8 mouse cellular contexts compared by ENCODE assay signal in genomic region chr16:55894536-55894892, GRCm38 (mm10). TPM values are rescaled to one million over a fixed set of nuclear protein-coding genes. Genes with fewer than 3 reads are reported as not detected.
DNase-seq lines count a peak whose midpoint lies in the region; ATAC-seq and TF ChIP-seq lines count a peak whose summit lies in the region.

No protein-coding gene starts in this region.

- peaks cover 9 to 14% of the 10 kb centered on the region in 2 experiments for H3K4me1 ChIP-seq in heart, embryonic 14.5 days (ENCODE audit: control insufficient read depth in 2 of 2, insufficient read depth in 2 of 2, low read length in 2 of 2)
- H3K4me1 ChIP-seq in ES-E14 (ENCODE audit: control insufficient read depth in 2 of 2, insufficient read depth in 2 of 2, low read length in 2 of 2, poor library complexity in 1 of 2): peaks cover 5 to 7% of the 10 kb centered on the region in 2 experiments; a peak in 2 of 4 replicates
- peaks cover 3% of the 10 kb centered on the region; the same call in 1 of the 2 replicates for H3K4me1 ChIP-seq in embryonic facial prominence, embryonic 12.5 days
- H3K4me1 ChIP-seq in stomach, embryonic 16.5 days (ENCODE audit: control insufficient read depth, insufficient read depth, low read length): peaks cover 20% of the 10 kb centered on the region

- 0% methylated on average over 4 of the region's 4 CpGs for WGBS in heart, embryonic 14.5 days
- WGBS in embryonic facial prominence, embryonic 12.5 days: 1% methylated on average over 4 of the region's 4 CpGs
- WGBS in stomach, embryonic 16.5 days: 3% methylated on average over 4 of the region's 4 CpGs

- intact Hi-C loops in left cerebral cortex, postnatal 25 days (cut with DNase I): no loop called here

- no peaks in the 10 kb centered on the region for H3K9me3 ChIP-seq in heart, embryonic 14.5 days (ENCODE audit: control insufficient read depth, low read length)
- H3K9me3 ChIP-seq in ES-E14 (ENCODE audit: control insufficient read depth, insufficient read depth, low read depth, low read length): no peaks in the 10 kb centered on the region
- no peaks in the 10 kb centered on the region for H3K9me3 ChIP-seq in embryonic facial prominence, embryonic 12.5 days
- no peaks in the 10 kb centered on the region for H3K9me3 ChIP-seq in stomach, embryonic 16.5 days (replicated peaks; ENCODE audit: control insufficient read depth, low read length)

- ATAC-seq in heart, embryonic 14.5 days (ENCODE audit: insufficient number of reproducible peaks, insufficient read depth, low FRiP score, low read depth): no peak
- no peak for ATAC-seq in embryonic facial prominence, embryonic 12.5 days (ENCODE audit: insufficient number of reproducible peaks, insufficient read depth, low FRiP score, low TSS enrichment)
- 0 out of 2 replicates have a peak, but pooled peaks have one; percentile 0 for ATAC-seq in stomach, embryonic 16.5 days (ENCODE audit: insufficient read depth, low FRiP score)

- H3K27ac ChIP-seq in heart, embryonic 14.5 days (replicated peaks in 1 of 2; ENCODE audit: control insufficient read depth in 1 of 2, insufficient read depth in 1 of 2, low read depth in 2 of 2, low read length in 2 of 2): peak overlapping the region in 1 of 2 experiments; percentile 73; a peak in 2 of 4 replicates
- no peak overlapping the region for H3K27ac ChIP-seq in ES-E14 (ENCODE audit: insufficient read depth, low read depth, low read length, poor library complexity, severe bottlenecking)
- peak overlapping the region; percentile 36; the same call in 1 of the 2 replicates for H3K27ac ChIP-seq in embryonic facial prominence, embryonic 12.5 days
- H3K27ac ChIP-seq in stomach, embryonic 16.5 days (ENCODE audit: low read length): peak overlapping the region; percentile 76; the same call in 1 of the 2 replicates

- H3K9ac ChIP-seq in heart, embryonic 14.5 days (ENCODE audit: low read length): peak overlapping the region; percentile 78
- peak overlapping the region; percentile 44 for H3K9ac ChIP-seq in ES-E14 (ENCODE audit: insufficient read depth, low read depth, low read length, poor library complexity, severe bottlenecking)
- peak overlapping the region; percentile 64 for H3K9ac ChIP-seq in embryonic facial prominence, embryonic 12.5 days
- H3K9ac ChIP-seq in stomach, embryonic 16.5 days (ENCODE audit: low read length): peak overlapping the region; percentile 79

- H3K4me3 ChIP-seq in heart, embryonic 14.5 days (ENCODE audit: control insufficient read depth in 1 of 2, insufficient read depth in 1 of 2, low read depth in 1 of 2, low read length in 2 of 2): peak overlapping the region; percentile 78 to 81
- H3K4me3 ChIP-seq in ES-E14 (ENCODE audit: insufficient read depth in 1 of 2, low read depth in 1 of 2, low read length in 2 of 2, poor library complexity in 1 of 2, severe bottlenecking in 1 of 2): peak overlapping the region; percentile 84 to 98
- H3K4me3 ChIP-seq in embryonic facial prominence, embryonic 12.5 days: peak overlapping the region; percentile 58
- H3K4me3 ChIP-seq in stomach, embryonic 16.5 days (replicated peaks; ENCODE audit: low read length): peak overlapping the region; percentile 83

- no peaks in the 10 kb centered on the region for H3K27me3 ChIP-seq in heart, embryonic 14.5 days (ENCODE audit: control insufficient read depth, insufficient read depth, low read length)
- no peaks in the 10 kb centered on the region for H3K27me3 ChIP-seq in embryonic facial prominence, embryonic 12.5 days
- no peaks in the 10 kb centered on the region for H3K27me3 ChIP-seq in stomach, embryonic 16.5 days (ENCODE audit: control insufficient read depth, insufficient read depth, low read length)

- H3K4me2 ChIP-seq in heart, embryonic 14.5 days (ENCODE audit: low read length): peak overlapping the region; percentile 93
- H3K4me2 ChIP-seq in embryonic facial prominence, embryonic 12.5 days (replicated peaks): peak overlapping the region; percentile 83
- peak overlapping the region; percentile 82 for H3K4me2 ChIP-seq in stomach, embryonic 16.5 days (ENCODE audit: low read depth, low read length)

- in situ Hi-C loops in ES-E14 (cut with MboI; ENCODE audit: low sequenced_read_pairs in 2 of 2, unreplicated experiment in 2 of 2): no loop called here

- DNase-seq in heart, postnatal 4 days: no peak
- no peak for DNase-seq in ES-E14 (ENCODE audit: low read depth, low spot score)
- peak; percentile 33 for DNase-seq in kidney, adult 9 months
- DNase-seq in lung, postnatal 25 days (ENCODE audit: low spot score): peak; percentile 45
- no peak for DNase-seq in left cerebral cortex, postnatal 25 days (ENCODE audit: low spot score in 2 of 2)

- H3K36me3 ChIP-seq in heart, embryonic 14.5 days (ENCODE audit: control insufficient read depth, insufficient read depth, low read length): no peaks in the 10 kb centered on the region
- peaks cover 3% of the 10 kb centered on the region; the same call in 1 of the 2 replicates for H3K36me3 ChIP-seq in ES-E14 (ENCODE audit: control insufficient read depth, insufficient read depth, low read length, poor library complexity, severe bottlenecking)
- peaks cover 3% of the 10 kb centered on the region; the same call in 1 of the 2 replicates for H3K36me3 ChIP-seq in embryonic facial prominence, embryonic 12.5 days
- H3K36me3 ChIP-seq in stomach, embryonic 16.5 days (ENCODE audit: control insufficient read depth, insufficient read depth, low read length): no peaks in the 10 kb centered on the region

TF ChIP-seq in ES-E14, 5 proteins besides CTCF, POLR2A, EP300 and RAD21:
- no peak for TF ChIP-seq MAFK (IDR thresholded peaks at IDR 0.05; ENCODE audit: insufficient read depth, low read depth, low read length)
- TF ChIP-seq CHD2 (IDR thresholded peaks at IDR 0.05; ENCODE audit: low read depth, low read length): no peak
- TF ChIP-seq ZNF384 (IDR thresholded peaks at IDR 0.05; ENCODE audit: low read depth, low read length): no peak
- TF ChIP-seq HCFC1 (IDR thresholded peaks at IDR 0.05; ENCODE audit: borderline replicate concordance, insufficient read depth, low read length): no peak
- TF ChIP-seq ZC3H11A (IDR thresholded peaks at IDR 0.05; ENCODE audit: borderline replicate concordance, low read depth, low read length): no peak

RNA-seq across cellular contexts. Expression of gene Nxpe3, which starts 0.6 kb away (rescaled TPM):
- 0.50 and 0.72 TPM in 2 replicates for polyA plus RNA-seq in heart, embryonic 14.5 days (2014; fragmentation: Nextera tagmentation; extraction: Ambion mirVana)
- under 1 TPM; 0.50 to 0.55 TPM for total RNA-seq in heart, postnatal 4 days (2021)
- 1.1 and 1.7 TPM in 2 replicates for total RNA-seq in ES-E14 (2012; rRNA removed)
- 0.83 and 1.2 TPM in 2 replicates for polyA plus RNA-seq in embryonic facial prominence, embryonic 12.5 days (2016; fragmentation: Nextera tagmentation; extraction: Ambion mirVana)
- polyA plus RNA-seq in stomach, embryonic 16.5 days (2015; fragmentation: Nextera tagmentation; extraction: Ambion mirVana): 0.65 and 0.85 TPM in 2 replicates
- 1 to 10 TPM; 8.9 to 9.4 TPM for total RNA-seq in left cerebral cortex, postnatal 25 days (2021)

RNA-seq across cellular contexts. Expression of gene Cep97, which starts 40.1 kb away (rescaled TPM):
- polyA plus RNA-seq in heart, embryonic 14.5 days (2014; fragmentation: Nextera tagmentation; extraction: Ambion mirVana): 10.0 and 11.8 TPM in 2 replicates
- 1 to 10 TPM; 4.7 to 6.3 TPM for total RNA-seq in heart, postnatal 4 days (2021)
- total RNA-seq in ES-E14 (2012; rRNA removed): 12.5 and 14.9 TPM in 2 replicates
- 13.3 and 16.3 TPM in 2 replicates for polyA plus RNA-seq in embryonic facial prominence, embryonic 12.5 days (2016; fragmentation: Nextera tagmentation; extraction: Ambion mirVana)
- 6.8 TPM in 2 replicates for polyA plus RNA-seq in stomach, embryonic 16.5 days (2015; fragmentation: Nextera tagmentation; extraction: Ambion mirVana)
- 10 to 100 TPM; 13.7 to 14.2 TPM for total RNA-seq in left cerebral cortex, postnatal 25 days (2021)

RNA-seq across cellular contexts. Expression of gene Nfkbiz, which starts 55.8 kb away (rescaled TPM):
- polyA plus RNA-seq in heart, embryonic 14.5 days (2014; fragmentation: Nextera tagmentation; extraction: Ambion mirVana): 2.7 and 3.1 TPM in 2 replicates
- 1 to 10 TPM; 3.8 to 3.9 TPM for total RNA-seq in heart, postnatal 4 days (2021)
- 3.2 and 3.6 TPM in 2 replicates for total RNA-seq in ES-E14 (2012; rRNA removed)
- 4.2 and 4.8 TPM in 2 replicates for polyA plus RNA-seq in embryonic facial prominence, embryonic 12.5 days (2016; fragmentation: Nextera tagmentation; extraction: Ambion mirVana)
- polyA plus RNA-seq in stomach, embryonic 16.5 days (2015; fragmentation: Nextera tagmentation; extraction: Ambion mirVana): 10.0 and 10.6 TPM in 2 replicates
- 1 to 10 TPM; 2.5 to 3.2 TPM for total RNA-seq in left cerebral cortex, postnatal 25 days (2021)

Comparison
In these comparisons a context has a peak if more than half of its experiments do, and no peak if none do; other contexts are left out.
1. DNase-seq: peak in kidney, adult 9 months (single experiment) and lung, postnatal 25 days (single experiment); none in heart, postnatal 4 days (single experiment), ES-E14 (single experiment) and left cerebral cortex, postnatal 25 days (0 of 2).
2. Peak in every context shown above with its lines, with median percentiles within 50 percentile points of each other: H3K4me2 ChIP-seq, H3K4me3 ChIP-seq and H3K9ac ChIP-seq.